Mouse (Mus musculus): ENCODE measurements around the gene Tmem185b. TPM values are rescaled to one million over a fixed set of nuclear protein-coding genes. Genes with fewer than 3 reads are reported as not detected.

Tmem185b gene
- polyA plus RNA-seq, 1 experiment = 22.2 TPM

DNA sequence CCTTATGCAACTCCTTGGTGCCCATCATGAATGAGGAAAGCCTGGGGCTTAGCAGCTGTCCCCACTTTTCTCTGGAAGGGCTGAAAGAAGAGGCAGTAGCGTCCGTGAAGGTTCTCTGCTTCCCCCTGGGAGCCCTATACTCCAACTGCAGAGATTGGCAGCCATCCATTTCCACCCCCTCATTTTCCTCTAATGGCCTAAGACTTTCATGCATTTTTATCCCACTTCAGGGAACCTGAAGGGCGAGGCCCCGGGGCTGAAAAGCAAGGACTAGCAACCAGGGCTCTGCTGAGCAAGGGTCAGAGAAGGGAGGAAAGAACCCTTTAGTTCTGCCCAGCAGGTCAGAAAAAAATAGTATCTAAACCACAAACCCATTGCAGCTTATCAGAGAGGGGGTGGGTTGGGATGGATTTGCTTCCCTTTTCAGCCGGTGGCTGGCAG, 936 bp upstream of the Tmem185b start:
- peaks cover 13% of the 10 kb centered on the region for H3K36me3 ChIP-seq (ENCODE audit: control insufficient read depth, insufficient read depth, low read length)
- no peaks in the 10 kb centered on the region for H3K27me3 ChIP-seq (ENCODE audit: control insufficient read depth, insufficient read depth, low read length)
- peak overlapping the region; percentile 88 for H3K4me3 ChIP-seq (ENCODE audit: low read depth, low read length)
- H3K27ac ChIP-seq (ENCODE audit: insufficient read depth, low read depth, low read length) = peak overlapping the region; percentile 48; the same call in 1 of the 2 replicates
- TF ChIP-seq CTCF (IDR thresholded peaks at IDR 0.05; ENCODE audit: extremely low read depth, insufficient read length, insufficient replicate concordance, low read depth, low read length) (no peak), POLR2A (IDR thresholded peaks at IDR 0.05; ENCODE audit: low read depth, low read length) (no peak)
- WGBS = 13% methylated on average over 5 of the region's 5 CpGs
- peaks cover 35% of the 10 kb centered on the region for H3K4me1 ChIP-seq (ENCODE audit: control insufficient read depth, insufficient read depth, insufficient read length, low read length)

DNA sequence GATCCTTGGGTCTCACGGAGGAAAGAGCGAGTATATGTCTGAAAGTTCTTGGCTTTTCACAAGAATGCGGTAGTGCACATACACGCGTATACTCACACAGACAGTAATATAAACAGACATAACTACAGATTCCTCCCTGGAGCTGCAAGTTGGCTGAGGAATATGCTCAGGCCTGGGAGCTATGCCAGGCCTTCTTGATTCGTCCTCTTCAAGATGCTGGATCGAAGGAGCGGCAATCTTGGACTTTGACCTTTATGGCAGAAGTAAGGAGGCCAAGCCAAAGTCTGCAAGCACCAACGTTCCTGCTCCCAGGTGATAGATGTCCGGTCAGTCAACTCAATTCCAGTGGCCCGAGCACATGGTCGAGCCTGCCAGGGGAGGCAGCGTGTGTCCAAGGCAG, 5.0 kb downstream of the Tmem185b start:
- Histone ChIP-seq H3K36me3 (ENCODE audit: control insufficient read depth, insufficient read depth, low read length) (peaks cover 13% of the 10 kb centered on the region), H3K4me3 (ENCODE audit: low read depth, low read length) (no peak overlapping the region), H3K4me1 (ENCODE audit: control insufficient read depth, insufficient read depth, insufficient read length, low read length) (peaks cover 16% of the 10 kb centered on the region), H3K27me3 (ENCODE audit: control insufficient read depth, insufficient read depth, low read length) (no peaks in the 10 kb centered on the region), H3K27ac (ENCODE audit: insufficient read depth, low read depth, low read length) (peak overlapping the region; percentile 37)
- WGBS = 20% methylated on average over 13 of the region's 13 CpGs
- TF ChIP-seq POLR2A (IDR thresholded peaks at IDR 0.05; ENCODE audit: low read depth, low read length) (no peak), CTCF (IDR thresholded peaks at IDR 0.05; ENCODE audit: extremely low read depth, insufficient read length, insufficient replicate concordance, low read depth, low read length) (no peak)

- Histone ChIP-seq H3K36me3 (ENCODE audit: control insufficient read depth, insufficient read depth, low read length) (peaks cover 11% of the 10 kb centered on the region), H3K27me3 (ENCODE audit: control insufficient read depth, insufficient read depth, low read length) (no peaks in the 10 kb centered on the region), H3K4me1 (ENCODE audit: control insufficient read depth, insufficient read depth, insufficient read length, low read length) (peaks cover 7% of the 10 kb centered on the region; the same call in 1 of the 2 replicates), H3K27ac (ENCODE audit: insufficient read depth, low read depth, low read length) (no peak overlapping the region), H3K4me3 (ENCODE audit: low read depth, low read length) (no peak overlapping the region)
- WGBS = 92% methylated on average over 6 of the region's 6 CpGs
- TF ChIP-seq CTCF (IDR thresholded peaks at IDR 0.05; ENCODE audit: extremely low read depth, insufficient read length, insufficient replicate concordance, low read depth, low read length) (no peak), POLR2A (IDR thresholded peaks at IDR 0.05; ENCODE audit: low read depth, low read length) (no peak)
Observed at GRCm38 (mm10) chr1:119532165-119532564, 6.2 kb downstream of the Tmem185b start.

- 76% methylated on average over 18 of the region's 18 CpGs for WGBS
- no peak for TF ChIP-seq POLR2A (IDR thresholded peaks at IDR 0.05; ENCODE audit: low read depth, low read length)
- no peak for TF ChIP-seq CTCF (IDR thresholded peaks at IDR 0.05; ENCODE audit: extremely low read depth, insufficient read length, insufficient replicate concordance, low read depth, low read length)
- Histone ChIP-seq H3K27me3 (ENCODE audit: control insufficient read depth, insufficient read depth, low read length) (no peaks in the 10 kb centered on the region), H3K27ac (ENCODE audit: insufficient read depth, low read depth, low read length) (no peak overlapping the region), H3K4me3 (ENCODE audit: low read depth, low read length) (no peak overlapping the region), H3K4me1 (ENCODE audit: control insufficient read depth, insufficient read depth, insufficient read length, low read length) (peaks cover 7% of the 10 kb centered on the region; the same call in 1 of the 2 replicates), H3K36me3 (ENCODE audit: control insufficient read depth, insufficient read depth, low read length) (peaks cover 5% of the 10 kb centered on the region)
Observed at GRCm38 (mm10) chr1:119533093-119533805, 7.3 kb downstream of the Tmem185b start.

- TF ChIP-seq CTCF (IDR thresholded peaks at IDR 0.05; ENCODE audit: extremely low read depth, insufficient read length, insufficient replicate concordance, low read depth, low read length) (no peak), POLR2A (IDR thresholded peaks at IDR 0.05; ENCODE audit: low read depth, low read length) (no peak)
- no peaks in the 10 kb centered on the region for H3K36me3 ChIP-seq (ENCODE audit: control insufficient read depth, insufficient read depth, low read length)
- H3K27me3 ChIP-seq (ENCODE audit: control insufficient read depth, insufficient read depth, low read length) = no peaks in the 10 kb centered on the region
- 89% methylated on average over 5 of the region's 5 CpGs for WGBS
- peaks cover 7% of the 10 kb centered on the region; the same call in 1 of the 2 replicates for H3K4me1 ChIP-seq (ENCODE audit: control insufficient read depth, insufficient read depth, insufficient read length, low read length)
- H3K27ac ChIP-seq (ENCODE audit: insufficient read depth, low read depth, low read length) = no peak overlapping the region
- H3K4me3 ChIP-seq (ENCODE audit: low read depth, low read length) = no peak overlapping the region
Observed at GRCm38 (mm10) chr1:119534341-119534740, 8.4 kb downstream of the Tmem185b start.

- TF ChIP-seq CTCF (IDR thresholded peaks at IDR 0.05; ENCODE audit: extremely low read depth, insufficient read length, insufficient replicate concordance, low read depth, low read length) (no peak), POLR2A (IDR thresholded peaks at IDR 0.05; ENCODE audit: low read depth, low read length) (no peak)
- H3K36me3 ChIP-seq (ENCODE audit: control insufficient read depth, insufficient read depth, low read length) = no peaks in the 10 kb centered on the region
- WGBS = 80% methylated on average over 2 of the region's 2 CpGs
- no peak overlapping the region for H3K27ac ChIP-seq (ENCODE audit: insufficient read depth, low read depth, low read length)
- H3K4me1 ChIP-seq (ENCODE audit: control insufficient read depth, insufficient read depth, insufficient read length, low read length) = peaks cover 6% of the 10 kb centered on the region; the same call in 1 of the 2 replicates
- H3K27me3 ChIP-seq (ENCODE audit: control insufficient read depth, insufficient read depth, low read length) = no peaks in the 10 kb centered on the region
- no peak overlapping the region for H3K4me3 ChIP-seq (ENCODE audit: low read depth, low read length)
Observed at GRCm38 (mm10) chr1:119536122-119536521, 10.2 kb downstream of the Tmem185b start.

DNA sequence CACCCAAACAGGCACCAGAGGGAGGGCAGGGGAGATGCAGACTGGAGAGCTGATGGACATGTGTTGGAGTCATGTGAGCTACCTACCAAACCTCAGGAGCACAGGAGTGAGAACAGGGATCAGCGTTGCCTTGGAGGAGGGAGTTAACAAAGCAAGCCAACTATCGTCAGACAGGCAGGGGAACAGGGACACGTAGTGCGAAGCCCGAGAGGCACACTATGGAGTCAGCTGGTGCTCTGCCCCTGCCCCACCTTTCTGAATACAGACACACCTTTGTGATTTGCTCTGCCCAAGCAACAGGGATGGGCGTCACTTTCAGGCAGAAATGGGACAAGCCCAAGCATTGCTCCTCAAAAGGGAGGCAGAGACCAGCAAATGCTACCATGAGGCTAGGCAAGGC, 11.7 kb downstream of the Tmem185b start:
- no peak overlapping the region for H3K27ac ChIP-seq (ENCODE audit: insufficient read depth, low read depth, low read length)
- peaks cover 4% of the 10 kb centered on the region; the same call in 1 of the 2 replicates for H3K4me1 ChIP-seq (ENCODE audit: control insufficient read depth, insufficient read depth, insufficient read length, low read length)
- H3K4me3 ChIP-seq (ENCODE audit: low read depth, low read length) = no peak overlapping the region
- WGBS = 56% methylated on average over 6 of the region's 6 CpGs
- H3K27me3 ChIP-seq (ENCODE audit: control insufficient read depth, insufficient read depth, low read length) = no peaks in the 10 kb centered on the region
- no peaks in the 10 kb centered on the region for H3K36me3 ChIP-seq (ENCODE audit: control insufficient read depth, insufficient read depth, low read length)
- no peak for TF ChIP-seq POLR2A (IDR thresholded peaks at IDR 0.05; ENCODE audit: low read depth, low read length)
- no peak for TF ChIP-seq CTCF (IDR thresholded peaks at IDR 0.05; ENCODE audit: extremely low read depth, insufficient read length, insufficient replicate concordance, low read depth, low read length)
